Mouse (Mus musculus): ENCODE measurements around the gene Adam1a. TPM values are rescaled to one million over a fixed set of nuclear protein-coding genes. Genes with fewer than 3 reads are reported as not detected.
A peak's percentile ranks its signal among the peaks of the same experiment; 100 is the strongest.

The Adam1a gene
- 1 to 10 TPM; 7.4 to 9.0 TPM for total RNA-seq (2021)
- long read RNA-seq, experiment 1, partial matches to known transcripts: 0 of 1 reads
- long read RNA-seq, experiment 1, other reads (novel, unspliced or antisense): 1 of 1 reads
- long read RNA-seq, experiment 2, partial matches to known transcripts: 1 of 6 reads
- long read RNA-seq, experiment 2, other reads (novel, unspliced or antisense): 3 of 6 reads

GRCm38 (mm10) chr5:121544910-121545792 is at the start of gene Adam1a, which contains the start of gene Gm42878:
Gene Adam1a (minus strand): TSS chr5:121545482.
Gene Gm42878 (minus strand): TSS chr5:121545482.
- DNase-seq (ENCODE audit: low spot score in 2 of 2): no peak
- intact Hi-C loops (cut with DNase I): loop anchor here (5.0 kb wide), 1 partner anchor 57 kb away; no protein-coding TSS in a partner anchor

GRCm38 (mm10) chr5:121594714-121595313 is 49.5 kb upstream of the Adam1a start:
- intact Hi-C loops (cut with DNase I): no loop called here
- no peak for DNase-seq (ENCODE audit: low spot score in 2 of 2)

GRCm38 (mm10) chr5:121593451-121594401 is 48.4 kb upstream of the Adam1a start, which contains the start of gene Aldh2:
Gene Aldh2 (minus strand): TSS chr5:121593824.
- peak; percentile 74 to 76 for DNase-seq (ENCODE audit: low spot score in 2 of 2)
- intact Hi-C loops (cut with DNase I): no loop called here

- intact Hi-C loops (cut with DNase I): no loop called here
Observed at GRCm38 (mm10) chr5:121592816-121593407, 47.6 kb upstream of the Adam1a start.

GRCm38 (mm10) chr5:121592064-121592815 is 47.0 kb upstream of the Adam1a start:
- intact Hi-C loops (cut with DNase I): no loop called here
- no peak for DNase-seq (ENCODE audit: low spot score in 2 of 2)

More at GRCm38 (mm10) chr5:121592816-121593407, 47.6 kb upstream of the Adam1a start:
- no peak for DNase-seq (ENCODE audit: low spot score in 2 of 2)

GRCm38 (mm10) chr5:121591417-121592063 is 46.3 kb upstream of the Adam1a start:
- DNase-seq (ENCODE audit: low spot score in 2 of 2): no peak
- intact Hi-C loops (cut with DNase I): no loop called here

- DNase-seq (ENCODE audit: low spot score in 2 of 2): no peak
- intact Hi-C loops (cut with DNase I): no loop called here
Observed at GRCm38 (mm10) chr5:121589928-121590327, 44.6 kb upstream of the Adam1a start.

- DNase-seq (ENCODE audit: low spot score in 2 of 2): peak; percentile 49 to 74
- intact Hi-C loops (cut with DNase I): no loop called here
Observed at GRCm38 (mm10) chr5:121586400-121587039, 41.2 kb upstream of the Adam1a start.

GRCm38 (mm10) chr5:121585699-121586098 is 40.4 kb upstream of the Adam1a start:
- intact Hi-C loops (cut with DNase I): no loop called here
- peak in 1 of 2 experiments; percentile 46 for DNase-seq (ENCODE audit: low spot score in 2 of 2)

GRCm38 (mm10) chr5:121585005-121585404 is 39.7 kb upstream of the Adam1a start:
- intact Hi-C loops (cut with DNase I): no loop called here
- DNase-seq (ENCODE audit: low spot score in 2 of 2): no peak

GRCm38 (mm10) chr5:121583765-121584501 is 38.7 kb upstream of the Adam1a start:
- intact Hi-C loops (cut with DNase I): no loop called here
- peak; percentile 73 to 77 for DNase-seq (ENCODE audit: low spot score in 2 of 2)

- intact Hi-C loops (cut with DNase I): no loop called here
- DNase-seq (ENCODE audit: low spot score in 2 of 2): no peak
Observed at GRCm38 (mm10) chr5:121581945-121582344, 36.7 kb upstream of the Adam1a start.

GRCm38 (mm10) chr5:121576927-121577488 is 31.7 kb upstream of the Adam1a start:
- intact Hi-C loops (cut with DNase I): no loop called here
- no peak for DNase-seq (ENCODE audit: low spot score in 2 of 2)

- intact Hi-C loops (cut with DNase I): no loop called here
- no peak for DNase-seq (ENCODE audit: low spot score in 2 of 2)
Observed at GRCm38 (mm10) chr5:121575867-121576266, 30.6 kb upstream of the Adam1a start.

GRCm38 (mm10) chr5:121574145-121574544 is 28.9 kb upstream of the Adam1a start:
- no peak for DNase-seq (ENCODE audit: low spot score in 2 of 2)
- intact Hi-C loops (cut with DNase I): no loop called here

- intact Hi-C loops (cut with DNase I): no loop called here
- no peak for DNase-seq (ENCODE audit: low spot score in 2 of 2)
Observed at GRCm38 (mm10) chr5:121570787-121571186, 25.5 kb upstream of the Adam1a start.

Measured in left cerebral cortex, postnatal 14 days (tissue).